Mouse (Mus musculus) testis, postnatal 14 days (tissue): Measurements from ENCODE around the gene Plcg1.

Source experiments
- DNase-seq: peaks from one replicate; pipeline ENCODE4 v3.0.0; 2021; ENCODE audit warnings: low spot score

Plcg1 gene

DNA sequence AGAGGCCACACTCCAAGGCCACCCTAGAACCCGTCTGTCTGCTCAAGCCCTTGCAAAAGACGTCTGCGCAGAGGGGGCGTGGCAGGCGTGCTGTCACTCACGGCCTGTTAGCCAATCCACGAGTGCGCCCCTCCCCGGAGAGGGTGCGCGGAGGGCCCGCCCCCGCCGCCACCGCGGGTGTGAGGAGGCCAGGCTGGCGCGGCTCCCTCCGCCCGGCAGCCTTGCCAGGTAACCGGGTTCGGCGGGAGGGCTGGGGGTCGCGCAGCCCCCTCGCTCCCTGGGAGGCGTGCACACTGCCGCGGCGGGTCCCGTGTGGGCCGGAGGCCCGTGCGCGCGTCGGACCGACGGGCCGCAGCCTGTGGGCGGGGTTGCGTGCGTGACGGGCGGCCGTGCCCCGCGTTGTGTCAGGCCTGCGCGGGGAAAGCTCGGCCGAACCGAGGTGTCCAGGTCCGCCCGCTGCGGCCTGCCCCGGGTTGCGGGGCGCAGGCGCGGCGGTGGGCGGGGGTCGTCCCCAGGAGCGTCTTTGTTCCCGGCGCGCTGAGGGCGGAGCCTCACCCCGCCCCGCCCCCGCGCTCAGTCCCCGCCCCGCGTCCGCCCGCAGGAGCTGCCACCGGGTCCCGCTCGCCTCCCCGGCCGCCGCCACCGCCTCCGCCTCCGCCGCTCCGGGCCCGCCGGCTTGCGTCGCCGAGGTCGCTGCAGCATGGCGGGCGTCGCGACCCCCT lies at the start of gene Plcg1:
Gene Plcg1 (plus strand): TSS at position 184 of the 722 bp plus-strand sequence.
- DNase-seq, result peak; percentile 95

DNA sequence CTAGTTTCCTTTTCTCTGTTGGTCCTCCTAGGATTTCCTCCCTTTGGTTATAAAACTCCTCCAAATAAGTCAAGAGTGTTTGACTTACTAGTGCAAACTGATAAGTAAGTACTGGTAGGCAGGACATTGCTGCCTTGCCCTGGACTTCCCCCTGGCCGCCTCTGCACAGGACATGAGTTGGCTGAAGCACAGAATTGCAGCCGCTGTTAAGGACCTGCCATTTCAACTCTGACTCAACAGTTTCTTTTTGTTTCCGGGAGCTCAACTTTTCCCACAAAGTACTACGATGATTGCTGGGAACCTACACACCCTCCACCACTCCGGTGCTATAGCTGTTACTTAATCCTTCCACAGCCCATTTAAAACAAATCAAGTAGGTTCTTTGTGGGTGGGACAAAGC lies 30.8 kb upstream of the Plcg1 start:
- DNase-seq, result no peak

DNA sequence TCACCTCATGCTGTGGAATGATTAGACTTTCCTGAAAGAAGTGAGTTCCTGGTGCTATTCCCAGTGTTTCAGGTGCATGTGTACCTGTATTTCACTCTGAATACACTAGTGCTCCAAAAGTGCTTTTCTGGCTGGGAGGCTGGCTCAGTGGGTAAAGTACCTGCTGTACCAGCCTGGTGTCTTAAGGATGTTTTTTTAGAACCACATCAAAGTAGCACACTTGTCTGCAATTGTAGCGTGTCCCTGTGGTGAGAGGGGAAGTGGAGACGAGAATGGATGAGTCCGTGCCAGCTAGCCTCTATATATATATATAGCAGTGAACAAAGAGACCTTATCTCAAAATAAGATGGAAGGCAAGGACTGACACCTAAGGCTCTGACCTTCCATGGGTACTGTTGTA lies 29.5 kb upstream of the Plcg1 start:
- DNase-seq, result no peak

DNA sequence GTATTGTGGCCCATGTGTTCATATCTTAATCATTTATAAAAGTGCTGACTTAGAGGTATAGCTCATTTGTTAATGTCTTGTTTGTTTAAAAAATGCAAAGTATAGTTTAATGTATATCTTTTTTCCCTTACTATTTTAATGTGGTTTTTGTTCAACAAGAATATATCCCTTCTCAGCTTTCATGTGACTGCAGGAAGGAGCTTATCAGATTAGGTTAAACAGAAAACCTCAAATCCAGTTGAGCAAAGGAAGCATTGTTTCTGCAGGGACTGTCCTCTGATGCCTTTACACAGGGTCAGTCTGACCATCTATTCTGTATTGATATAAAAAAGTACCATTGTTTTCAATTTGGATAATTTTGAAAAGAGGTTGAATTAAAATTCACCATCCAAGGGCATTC lies 28.3 kb upstream of the Plcg1 start:
- no peak for DNase-seq

DNA sequence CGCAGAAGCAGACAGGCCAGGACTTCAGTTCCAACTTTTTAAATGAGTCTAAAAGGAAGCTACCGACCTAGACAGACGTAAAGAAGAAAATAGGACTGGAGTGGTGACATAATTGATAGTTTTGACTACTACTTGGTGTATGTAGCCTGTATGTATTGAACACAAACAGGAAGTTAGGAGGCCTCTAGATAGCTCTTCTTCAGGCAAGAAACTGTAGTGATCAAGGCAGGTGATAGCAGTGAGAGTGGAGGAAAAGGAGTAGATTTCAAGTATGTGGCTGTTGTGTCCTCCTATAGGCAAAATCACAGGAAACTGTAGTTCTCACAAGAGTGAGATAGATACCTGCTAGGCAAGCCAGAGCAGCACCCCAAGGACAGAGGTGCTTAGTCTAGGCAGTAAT lies 23.4 kb upstream of the Plcg1 start:
- no peak for DNase-seq

DNA sequence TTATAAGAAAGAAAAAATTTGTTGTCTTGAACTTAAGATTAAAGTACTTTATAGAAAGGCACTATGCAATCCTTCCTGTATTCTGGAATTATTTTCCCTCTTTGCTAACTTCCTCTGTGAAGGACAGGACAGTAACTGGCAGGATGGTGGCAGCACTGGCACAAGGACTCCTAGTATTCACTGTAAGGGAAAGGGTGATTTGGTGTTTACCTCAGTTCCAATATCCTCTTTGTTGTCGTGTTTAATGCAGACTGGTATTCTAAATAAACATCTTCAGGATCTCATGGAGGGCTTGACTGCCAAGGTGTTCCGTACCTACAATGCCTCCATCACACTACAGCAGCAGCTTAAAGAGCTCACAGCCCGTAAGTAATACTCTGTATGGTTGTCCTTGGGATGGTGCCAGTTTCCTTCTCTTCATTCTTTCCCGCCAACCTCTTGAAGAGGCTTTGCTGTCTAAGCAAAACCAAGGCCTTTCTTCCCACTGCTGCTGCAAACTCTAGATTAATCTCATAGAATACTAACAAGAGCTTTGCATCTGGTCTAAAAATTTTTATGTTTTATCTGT lies 15.6 kb upstream of the Plcg1 start:
- no peak for DNase-seq

DNA sequence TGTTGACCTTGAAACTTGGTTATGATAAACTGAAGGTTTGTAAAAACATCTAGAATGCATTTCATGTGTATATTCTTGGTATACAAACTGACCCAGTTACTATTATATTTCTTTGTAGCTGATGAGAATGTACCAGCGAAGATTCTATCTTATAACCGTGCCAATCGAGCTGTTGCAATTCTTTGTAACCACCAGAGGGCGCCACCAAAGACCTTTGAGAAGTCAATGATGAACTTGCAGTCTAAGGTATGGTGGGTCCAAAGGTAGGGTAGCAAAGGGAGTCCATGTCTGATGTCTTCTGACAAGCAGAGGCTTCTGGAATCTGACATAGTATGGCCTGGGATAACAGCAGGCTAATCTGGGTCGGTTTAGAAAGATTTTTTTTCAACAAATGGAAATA lies 13.8 kb upstream of the Plcg1 start:
- DNase-seq, result no peak

DNA sequence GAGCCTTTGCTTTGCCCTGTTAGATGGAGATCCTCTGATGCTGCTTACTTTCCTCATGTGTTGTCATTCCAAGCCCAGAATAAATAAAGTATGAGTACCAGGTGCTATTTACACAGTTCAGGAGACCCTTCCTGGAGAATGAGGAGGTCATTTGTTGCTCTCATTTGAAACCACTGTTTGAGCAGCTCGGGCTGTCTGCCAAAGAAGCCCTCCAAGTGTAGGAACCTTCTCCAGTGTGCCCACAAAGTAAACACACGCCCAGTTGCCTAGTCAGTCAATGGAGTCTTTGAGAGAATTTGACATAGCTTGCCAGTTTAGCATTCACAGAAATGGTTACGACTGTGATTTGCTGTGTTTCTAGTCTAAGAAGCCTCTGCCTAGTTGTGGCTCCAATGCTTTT lies 12.3 kb upstream of the Plcg1 start:
- no peak for DNase-seq

DNA sequence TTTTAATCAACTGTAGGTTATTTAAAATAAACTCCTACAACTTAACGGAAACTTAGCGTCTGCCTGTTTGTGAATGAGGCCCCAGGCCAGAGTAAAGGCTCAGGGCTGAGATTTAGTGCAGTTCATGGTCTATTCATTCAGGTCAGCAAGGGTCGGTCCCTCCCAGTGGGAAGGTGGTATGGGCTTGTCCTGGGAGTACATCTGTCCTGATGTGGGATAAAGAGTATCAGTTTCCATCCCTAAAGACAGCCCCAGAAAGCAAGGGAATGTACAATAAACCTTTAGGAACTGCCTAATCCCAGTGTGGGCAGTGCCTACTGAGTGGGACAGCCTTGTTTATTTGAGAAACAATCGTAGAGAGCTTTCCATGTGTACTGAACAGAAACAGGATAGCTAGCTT lies 8.4 kb upstream of the Plcg1 start:
- DNase-seq, result no peak

DNA sequence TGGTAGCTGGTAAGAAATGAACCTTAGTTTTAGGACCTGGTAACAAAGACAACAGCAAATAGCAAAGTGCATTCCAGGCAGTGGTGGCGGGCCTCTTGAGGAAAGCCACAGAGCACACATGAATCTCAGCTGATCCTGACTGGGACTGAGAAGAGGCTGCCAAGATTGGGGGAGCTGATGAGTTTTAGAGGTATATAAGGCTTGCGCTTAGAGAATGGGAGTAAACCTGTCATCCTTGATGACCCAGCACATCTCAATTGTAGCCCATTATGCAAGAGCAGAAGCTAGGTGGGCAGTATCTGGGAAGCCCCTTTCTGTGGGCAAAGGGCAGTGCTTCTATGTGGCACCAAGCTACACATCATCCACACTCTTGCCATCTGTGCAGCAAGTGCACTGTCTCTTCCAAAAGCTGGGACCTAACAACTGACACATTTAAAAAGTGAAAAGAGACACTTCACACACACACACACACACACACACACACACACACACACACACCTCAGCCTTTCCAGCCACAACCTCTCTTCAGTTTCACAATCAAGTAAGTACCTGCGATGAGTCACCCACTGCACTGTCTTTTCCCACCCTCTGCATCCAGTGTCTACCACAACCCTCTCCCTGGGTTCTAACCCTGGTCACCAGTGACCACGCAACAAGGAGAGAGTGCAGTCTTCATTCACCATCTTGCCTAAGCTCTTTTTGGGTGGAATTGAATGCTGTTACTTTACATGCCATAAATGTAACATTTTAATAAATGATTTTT lies 7.3 kb upstream of the Plcg1 start:
- no peak for DNase-seq

DNA sequence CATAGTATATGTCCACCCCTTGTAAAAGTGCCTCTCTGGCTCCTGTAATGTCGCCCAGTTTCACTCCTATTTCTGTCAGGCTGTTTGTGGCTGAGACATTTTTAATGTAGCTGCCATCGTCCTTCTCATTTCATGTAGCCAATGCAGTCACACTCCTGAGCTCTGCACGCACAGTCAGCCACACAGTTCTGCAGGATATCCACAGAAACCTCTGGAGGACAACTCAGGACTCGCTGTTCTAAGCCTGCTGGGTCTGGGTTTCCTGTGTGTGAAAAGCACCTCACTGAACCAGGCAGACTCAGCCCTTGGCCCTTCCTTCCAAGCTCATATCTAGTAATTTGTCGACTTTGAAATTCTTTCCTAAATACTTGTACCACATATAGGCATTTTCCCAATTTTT lies 6.6 kb upstream of the Plcg1 start:
- DNase-seq, result no peak

DNA sequence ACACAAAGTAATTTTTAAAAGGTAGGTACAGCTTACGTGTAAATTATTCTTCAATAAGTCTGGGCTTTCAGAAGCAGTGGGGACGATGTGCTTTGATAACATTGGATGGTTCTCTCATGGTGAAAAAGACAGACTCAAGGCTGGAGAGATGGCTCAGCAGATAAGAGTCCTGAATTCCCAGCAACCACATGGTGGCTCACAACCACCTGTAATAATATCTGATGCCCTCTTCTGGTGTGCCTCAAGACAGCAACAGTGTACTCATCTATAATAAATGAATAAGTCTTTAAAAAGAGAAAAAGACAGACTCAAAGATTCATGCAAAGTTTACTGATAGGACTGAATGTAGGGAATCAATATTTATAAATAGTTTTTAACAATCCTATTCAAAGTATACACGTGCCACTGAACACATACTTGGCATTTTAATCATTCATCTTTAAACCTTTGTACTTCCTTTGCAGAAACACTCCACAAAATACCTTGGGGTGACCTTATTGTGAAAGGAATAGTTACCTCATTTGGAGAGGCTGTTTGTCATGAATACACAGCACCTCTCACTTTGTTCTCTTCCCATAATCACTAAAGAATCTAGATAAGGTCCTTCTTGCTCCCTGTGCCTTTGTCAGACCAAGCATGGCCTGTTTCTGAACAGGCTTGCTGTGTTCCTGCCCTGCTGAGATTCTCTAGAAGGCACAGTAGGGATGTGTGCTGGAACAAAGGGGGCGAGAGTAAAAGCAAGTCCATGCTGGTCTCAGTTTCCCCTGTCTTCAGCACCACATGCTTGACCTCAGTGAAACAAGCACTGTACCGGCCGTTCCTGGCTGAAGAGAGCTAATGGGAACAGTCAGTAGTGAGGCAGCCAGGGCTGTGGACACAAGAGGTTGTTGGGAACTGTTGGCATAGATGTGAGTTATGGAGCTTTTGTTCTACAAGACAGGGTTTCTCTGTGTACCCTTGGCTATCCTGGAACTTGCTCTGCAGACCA lies 4.9 kb upstream of the Plcg1 start:
- DNase-seq, result no peak

DNA sequence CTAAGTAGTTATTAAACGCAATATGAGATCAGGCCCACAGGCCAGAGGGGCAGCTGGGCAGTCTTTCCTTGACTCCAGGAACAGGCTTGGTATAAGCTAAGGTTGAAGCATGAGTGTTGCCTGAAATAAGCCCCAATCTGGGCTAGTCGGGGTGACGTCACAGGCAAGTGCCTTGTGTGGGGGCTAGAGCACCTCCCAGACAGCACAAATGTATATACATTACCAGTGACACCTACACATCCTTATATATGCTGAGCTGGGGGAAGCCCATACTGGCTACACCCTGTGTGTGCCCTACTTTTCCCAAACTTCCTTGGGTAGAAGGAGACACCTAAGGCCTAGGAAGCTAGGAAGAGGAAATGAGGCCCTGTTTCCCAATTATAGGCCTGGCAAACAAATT lies 2.1 kb upstream of the Plcg1 start:
- DNase-seq, result no peak

DNA sequence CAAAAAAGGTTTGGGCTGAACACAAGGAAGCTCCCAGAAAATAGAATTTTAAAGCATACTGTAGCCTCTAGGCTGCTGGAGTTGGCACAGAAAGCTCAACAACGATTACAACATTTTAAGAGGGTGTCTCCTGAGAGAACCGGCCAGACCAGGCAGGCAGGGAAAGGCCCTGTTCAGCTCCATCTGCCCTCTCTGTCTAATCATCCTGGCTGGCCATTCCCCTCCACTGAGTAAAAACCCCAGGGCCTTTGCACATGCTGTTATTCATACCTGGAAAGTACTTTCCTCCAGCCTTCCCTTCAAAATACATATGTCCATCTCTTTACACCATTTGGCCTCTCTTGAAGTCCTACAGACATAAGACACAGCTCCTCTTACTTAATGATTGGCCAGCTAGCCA lies 1.7 kb upstream of the Plcg1 start:
- no peak for DNase-seq

DNA sequence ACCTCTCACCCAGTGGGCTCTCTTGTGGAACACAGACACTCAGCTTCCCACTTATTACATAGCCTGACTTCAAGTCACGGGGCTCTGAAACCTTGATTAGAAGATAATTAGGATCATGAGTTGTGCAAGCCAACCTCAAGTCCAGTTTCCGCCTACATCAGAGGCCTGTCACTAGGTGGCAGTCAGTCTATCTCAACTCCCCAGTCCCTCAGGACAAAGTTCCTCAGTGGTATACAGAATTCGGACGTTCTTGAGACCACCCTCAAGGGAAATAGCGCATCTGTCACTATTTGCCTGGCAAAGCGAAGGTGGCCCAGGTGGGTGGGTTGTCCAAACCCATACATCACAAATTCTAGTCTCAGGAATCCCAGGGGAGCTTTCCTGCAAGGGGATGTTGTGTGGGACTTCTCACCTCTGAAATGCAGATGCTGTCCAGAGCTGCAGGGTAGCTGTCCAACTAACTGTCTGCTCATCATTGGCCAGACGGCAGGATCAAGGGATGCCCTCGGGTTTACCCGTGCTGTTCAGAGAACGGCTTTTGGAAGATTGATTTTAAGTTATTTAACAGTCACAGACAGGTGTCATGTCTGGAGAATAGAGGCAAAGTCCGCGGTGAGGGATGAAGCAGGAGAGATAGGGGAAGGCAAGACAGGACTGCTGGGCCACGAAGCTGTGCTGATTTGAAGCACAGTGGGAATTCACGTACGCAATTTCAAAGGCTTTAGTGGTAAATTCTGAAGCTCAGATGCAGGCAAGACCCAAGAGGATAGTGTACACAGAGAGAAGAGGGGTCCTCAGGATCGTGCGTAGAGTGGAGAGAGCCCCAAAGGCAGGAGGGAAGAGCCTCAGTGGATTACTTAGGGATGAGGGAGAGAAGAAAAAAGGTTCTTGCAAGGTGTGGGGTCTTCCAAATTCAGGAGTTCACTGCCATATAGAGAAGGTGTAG lies 976 bp upstream of the Plcg1 start:
- DNase-seq, result no peak

DNA sequence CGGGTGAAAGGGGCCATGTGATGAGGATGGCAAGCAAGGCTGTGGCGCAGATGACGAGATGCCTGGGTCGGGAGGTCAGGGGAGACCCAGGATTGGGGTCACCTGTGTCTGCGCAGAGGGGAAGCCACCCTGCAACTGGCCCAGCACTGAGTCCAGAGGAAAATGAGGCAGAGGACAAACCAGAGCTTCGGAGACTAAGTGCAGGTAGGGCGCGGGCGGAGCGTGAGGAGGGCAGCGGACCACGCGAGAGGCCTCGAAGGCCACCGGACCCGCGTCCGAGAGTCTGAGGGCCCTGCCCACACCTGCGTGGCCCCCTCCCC lies 343 bp upstream of the Plcg1 start:
- DNase-seq, result no peak

DNA sequence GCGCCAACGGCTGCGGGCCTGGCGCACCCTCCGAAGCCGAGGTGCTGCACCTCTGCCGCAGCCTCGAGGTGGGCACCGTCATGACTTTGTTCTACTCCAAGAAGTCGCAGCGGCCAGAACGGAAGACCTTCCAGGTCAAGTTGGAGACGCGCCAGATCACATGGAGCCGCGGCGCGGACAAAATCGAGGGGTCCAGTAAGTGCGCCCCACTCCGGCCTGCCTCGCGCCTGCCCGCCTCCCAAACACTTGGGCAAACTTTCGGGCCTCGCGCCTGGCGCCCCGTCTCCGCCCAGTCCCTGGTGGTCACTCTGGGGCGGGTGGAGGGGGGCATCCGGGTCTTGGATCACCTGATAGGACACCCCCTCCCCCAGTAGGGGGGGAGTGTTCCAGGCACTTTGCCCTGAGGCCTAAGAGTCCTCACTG lies 750 bp downstream of the Plcg1 start:
- peak; percentile 75 for DNase-seq

DNA sequence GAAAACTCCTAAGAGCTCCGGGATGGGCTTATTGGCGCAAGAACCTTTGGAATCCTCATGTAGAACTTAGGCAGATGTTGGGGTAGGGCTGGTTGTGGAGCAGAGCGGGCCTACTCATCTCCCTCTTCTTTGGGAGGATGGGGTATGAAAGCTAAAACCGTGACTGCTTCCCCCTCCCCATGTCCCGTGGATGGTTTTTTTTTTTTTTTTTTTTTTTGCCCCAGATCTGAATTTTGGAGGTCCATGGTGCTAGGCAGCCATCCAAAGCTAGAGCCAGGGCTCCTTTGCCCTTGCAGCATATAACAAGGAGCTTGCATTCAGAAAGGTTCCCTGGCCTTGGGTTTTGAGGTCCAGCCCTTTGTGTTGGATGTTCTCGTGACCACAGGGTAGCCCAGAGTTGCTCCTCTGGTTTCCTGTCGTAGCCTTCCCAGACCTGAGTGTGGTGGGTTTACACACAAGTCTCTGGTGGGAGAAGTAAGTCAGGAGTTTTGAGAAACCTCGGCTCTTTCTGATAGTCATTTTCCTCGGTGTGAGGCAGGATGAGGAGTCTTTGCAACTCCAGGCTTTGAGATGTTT lies 1.4 kb downstream of the Plcg1 start:
- DNase-seq, result no peak

DNA sequence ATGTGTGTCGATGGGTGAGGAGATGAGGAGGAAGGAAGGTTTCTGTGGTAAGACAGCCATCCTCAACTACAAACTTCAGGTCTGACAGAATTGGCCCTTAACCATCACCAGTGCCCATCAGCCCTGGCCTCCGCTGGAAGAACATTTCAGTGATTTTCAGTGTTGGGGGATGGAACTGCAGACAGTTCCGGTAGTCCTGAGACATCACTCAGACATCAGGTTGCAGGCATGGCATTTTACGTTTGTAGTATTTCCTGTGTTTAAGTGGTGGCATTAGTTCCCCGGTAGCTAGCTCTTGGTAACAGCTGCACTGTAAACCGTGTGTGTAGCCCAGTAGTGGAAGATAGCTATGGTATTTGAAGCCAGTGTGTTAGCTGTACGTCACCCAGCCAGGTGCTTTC lies 2.0 kb downstream of the Plcg1 start:
- no peak for DNase-seq

DNA sequence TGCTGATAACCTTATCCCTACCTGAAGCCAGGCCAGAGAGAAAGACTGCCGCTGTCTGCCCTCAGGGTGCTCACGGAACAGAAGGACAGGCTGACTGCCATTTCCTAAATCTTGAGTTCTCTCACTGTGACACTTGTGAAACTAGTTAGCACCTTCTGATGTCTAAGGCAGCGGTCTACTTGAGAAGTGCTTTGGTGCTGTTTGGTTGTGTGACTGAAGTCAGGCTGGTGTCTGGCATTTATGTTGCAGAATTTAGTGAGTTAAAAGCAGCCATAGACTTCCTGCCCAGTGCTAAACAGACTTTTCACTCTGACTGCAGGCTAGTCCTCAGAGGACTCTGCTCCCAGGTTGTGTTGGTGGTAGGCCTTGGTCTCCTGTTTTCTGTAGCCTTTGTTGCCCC lies 3.2 kb downstream of the Plcg1 start:
- no peak for DNase-seq
